Mouse (Mus musculus) spleen, adult 2 months (tissue): ENCODE measurements around the gene Cabp7.

Experiments used
- CTCF ChIP-seq: fragments of 200-500 bp; IDR thresholded peaks from 2 replicates; pipeline ENCODE4 v1.5.1; 2011; ENCODE audit warnings: mild to moderate bottlenecking, inconsistent platforms; ENCODE audit not compliant: insufficient read depth, insufficient read length, insufficient replicate concordance; ENCODE audit errors: extremely low read depth
- POLR2A ChIP-seq: fragments of 200-500 bp; IDR thresholded peaks from 2 replicates; pipeline ENCODE4 v1.6.1; 2011; ENCODE audit warnings: low read depth, low read length, inconsistent platforms

- no peak for TF ChIP-seq CTCF
- no peak for TF ChIP-seq POLR2A
Observed at GRCm38 (mm10) chr11:4764476-4764875, 17.9 kb upstream of the Cabp7 start.
